Mouse (Mus musculus): ENCODE data around the gene Ngf.

Gene Ngf

DNA sequence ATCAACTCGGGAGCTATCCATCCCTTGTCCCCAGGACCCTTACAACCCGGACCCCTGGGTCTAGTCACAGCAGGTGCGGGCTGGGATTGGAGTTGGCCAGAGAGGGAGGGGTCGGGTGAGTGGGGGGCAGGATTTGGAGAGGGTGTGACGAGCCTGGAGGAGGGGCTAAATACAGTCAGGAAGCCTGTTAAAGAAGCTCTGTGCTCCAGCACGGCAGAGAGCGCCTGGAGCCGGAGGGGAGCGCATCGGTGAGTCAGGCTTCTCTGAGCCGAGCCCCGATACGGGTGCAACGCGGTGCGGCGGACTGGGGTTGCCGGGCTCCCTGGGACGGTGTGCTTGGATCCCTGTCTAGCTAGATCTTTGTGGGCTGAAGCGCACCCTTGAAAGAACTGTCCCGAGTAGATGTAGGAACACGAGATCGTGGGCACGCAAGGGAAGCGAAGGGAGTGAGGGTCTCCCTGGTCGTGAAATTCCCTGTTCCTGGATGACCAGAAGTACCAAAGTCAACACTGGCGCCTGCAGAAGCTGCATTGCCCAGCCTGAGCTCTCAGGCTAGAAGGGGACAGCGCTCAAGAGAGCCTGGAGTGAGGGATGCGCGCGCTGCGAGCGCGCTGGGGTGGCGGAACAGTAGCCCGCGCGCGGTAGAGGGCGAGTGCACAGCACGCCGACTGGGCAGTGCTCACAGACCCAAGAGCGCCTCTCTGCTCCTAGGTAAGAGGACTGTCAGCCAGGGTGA lies at the start of gene Ngf:
Ngf (plus strand) TSS at position 207 of the 736 bp plus-strand sequence.
- no peak for DNase-seq (ENCODE audit: low spot score in 2 of 2)

DNA sequence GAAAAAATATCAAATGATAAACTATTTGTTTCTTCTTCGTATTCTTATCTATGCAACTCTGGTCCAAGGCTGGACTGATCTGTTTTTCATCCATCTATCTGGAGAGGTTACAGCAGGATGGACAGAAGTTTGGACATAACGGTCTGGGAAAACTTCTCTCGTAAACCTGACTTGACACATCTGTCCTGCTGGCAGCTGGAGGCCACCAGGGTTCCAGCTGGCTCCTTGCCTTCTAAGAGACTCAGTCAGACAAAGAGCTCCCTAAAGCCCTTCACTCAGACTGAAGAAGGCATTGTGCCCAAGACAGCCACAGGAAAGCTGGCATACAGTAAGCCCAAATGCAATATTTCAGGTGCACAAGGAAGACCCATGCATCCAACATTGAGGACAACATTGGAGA lies 24.2 kb upstream of the Ngf start:
- no peak for DNase-seq (ENCODE audit: low spot score in 2 of 2)

DNA sequence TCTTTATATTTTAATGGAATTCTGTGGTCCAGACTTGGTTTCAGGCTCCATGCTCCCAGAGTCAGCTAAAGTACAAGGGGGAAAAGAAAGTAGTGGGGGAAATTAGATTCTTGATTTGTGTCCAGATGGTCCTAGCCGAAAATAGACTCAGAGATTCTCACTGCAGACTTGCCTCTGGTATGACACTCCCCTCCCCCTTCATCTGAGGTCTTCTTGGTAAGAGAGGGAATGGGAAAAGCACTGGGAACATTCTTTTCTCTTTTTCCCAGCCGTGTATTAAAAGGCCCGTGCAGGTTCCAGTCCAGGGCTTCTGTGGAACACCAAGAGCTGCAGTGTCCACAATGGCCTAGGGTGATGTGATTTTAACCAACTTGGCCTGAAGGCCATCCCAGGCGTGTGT lies 23.0 kb upstream of the Ngf start:
- no peak for DNase-seq (ENCODE audit: low spot score in 2 of 2)

DNA sequence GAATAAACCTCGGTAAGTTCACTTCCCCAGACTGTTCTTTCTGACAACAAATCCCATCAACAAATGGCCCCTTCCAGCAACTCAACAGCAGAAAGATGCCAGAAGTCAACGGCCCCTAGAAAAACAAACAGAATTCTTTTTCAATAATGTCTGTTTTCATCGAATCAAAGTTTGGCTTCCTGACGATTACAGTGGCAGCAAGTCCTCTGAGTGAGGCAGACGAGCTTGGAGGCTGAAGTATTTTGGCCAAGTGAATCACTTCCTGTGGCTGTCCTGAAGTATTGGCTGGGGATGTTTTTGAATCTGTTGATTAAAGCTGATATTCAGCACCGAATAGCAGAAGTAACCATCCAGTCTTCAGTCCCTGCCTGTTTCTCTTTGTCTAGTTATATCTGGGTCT lies 15.2 kb upstream of the Ngf start:
- DNase-seq (ENCODE audit: low spot score in 2 of 2): no peak

DNA sequence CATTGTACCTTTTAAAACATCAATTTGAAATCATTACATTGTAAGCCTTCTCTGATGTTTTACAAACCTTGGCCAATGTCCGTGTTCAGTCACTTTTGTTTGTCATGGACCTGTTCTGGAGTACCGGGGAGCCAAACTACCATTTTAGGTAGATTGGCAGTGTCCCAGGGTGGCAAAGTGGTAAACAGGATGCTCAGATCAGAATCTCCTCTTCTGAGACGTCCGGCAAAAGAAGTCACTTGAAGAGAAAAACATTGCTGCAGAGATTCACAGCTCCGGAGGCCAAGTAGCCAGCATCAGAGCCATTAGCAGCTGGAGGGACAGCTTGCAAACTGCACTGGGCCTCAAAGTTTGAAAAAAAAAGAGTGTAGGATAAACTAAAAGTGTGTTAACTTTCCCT lies 9.2 kb upstream of the Ngf start:
- no peak for DNase-seq (ENCODE audit: low spot score in 2 of 2)

DNA sequence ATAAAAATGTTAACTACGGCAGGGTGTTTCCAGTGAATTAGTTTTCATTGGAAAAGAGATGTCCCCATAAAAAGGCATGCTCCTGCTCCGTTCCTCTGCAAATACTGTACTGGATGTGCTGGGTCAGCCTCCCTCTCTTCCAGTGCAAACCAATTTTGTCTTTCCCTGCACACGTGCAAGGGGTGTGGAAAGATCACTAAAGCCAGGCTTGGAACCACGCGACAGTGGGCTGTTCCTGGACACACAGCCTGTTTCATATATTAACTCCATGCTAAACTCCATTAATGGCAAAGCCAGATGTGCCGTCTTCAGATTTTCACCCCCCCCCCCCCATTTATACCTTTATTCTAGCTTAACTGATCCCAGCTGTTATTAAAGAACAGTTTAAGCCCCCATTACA lies 8.7 kb upstream of the Ngf start:
- DNase-seq (ENCODE audit: low spot score in 2 of 2): no peak

DNA sequence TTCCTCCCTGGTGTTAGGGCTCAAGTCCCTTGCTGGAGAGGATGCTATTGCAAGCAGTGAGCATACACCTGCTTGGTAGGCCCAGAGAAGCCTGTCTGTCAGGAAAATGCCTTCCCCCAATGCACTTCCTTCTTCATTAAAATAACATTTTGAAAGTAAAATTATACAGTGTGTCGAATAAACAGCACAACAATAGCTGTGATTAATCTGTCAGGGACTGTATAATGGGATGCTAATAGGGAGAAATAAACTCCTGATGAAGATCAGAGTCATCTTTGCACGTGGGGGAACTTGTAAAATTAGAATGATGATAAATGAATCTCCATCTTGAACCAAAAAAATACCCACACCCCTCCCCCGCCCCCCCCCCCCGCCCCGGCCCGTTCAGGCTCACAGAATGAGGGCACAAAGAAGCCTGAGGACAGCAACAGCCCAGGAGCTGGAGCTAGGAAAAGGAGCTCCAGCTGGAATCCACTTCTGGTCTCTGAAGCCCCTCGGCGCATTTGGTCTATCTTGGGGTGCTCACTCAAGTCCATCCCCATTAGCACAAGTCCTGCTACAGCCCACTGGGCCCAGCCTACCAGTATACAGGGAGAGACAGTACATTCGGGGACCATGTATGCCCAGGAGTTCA lies 6.9 kb upstream of the Ngf start:
- no peak for DNase-seq (ENCODE audit: low spot score in 2 of 2)

DNA sequence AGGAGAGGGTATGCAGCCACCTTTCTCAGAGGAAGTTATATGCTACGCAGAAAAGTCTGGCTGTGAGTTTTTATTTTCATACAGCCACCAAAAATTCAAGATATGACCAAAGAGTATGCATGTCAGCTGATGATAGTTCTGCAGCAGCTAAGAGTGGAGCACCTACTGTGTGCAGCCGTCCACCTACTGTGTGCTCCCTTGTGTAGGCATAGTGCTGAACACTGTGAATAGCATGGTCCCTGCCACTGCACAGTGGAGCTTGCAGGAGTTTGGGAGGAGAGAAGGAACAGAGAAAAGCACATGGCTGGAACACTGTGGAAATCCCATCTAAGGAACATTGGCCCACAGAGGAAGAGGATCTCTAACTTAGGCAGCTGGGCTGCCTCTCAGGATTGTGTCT lies 6.4 kb upstream of the Ngf start:
- DNase-seq (ENCODE audit: low spot score in 2 of 2): no peak

DNA sequence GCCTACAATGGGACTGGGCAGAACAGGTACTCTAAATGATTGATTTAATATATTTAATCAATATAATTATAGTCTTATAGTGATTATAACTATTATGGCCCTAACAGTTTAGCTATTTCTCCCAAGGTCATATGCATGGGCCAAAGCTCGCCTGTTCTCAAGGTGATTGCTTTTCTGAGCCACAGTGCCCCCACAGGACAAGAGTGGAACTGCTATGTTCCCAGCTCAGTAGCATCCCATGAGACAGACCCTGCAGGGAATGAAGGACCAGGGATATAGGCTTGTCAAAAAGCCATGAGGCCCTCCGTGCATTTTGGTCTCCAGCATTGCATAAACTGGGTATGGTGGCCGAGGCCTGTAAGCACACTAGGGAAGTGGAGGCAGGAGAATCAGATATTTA lies 3.1 kb upstream of the Ngf start:
- no peak for DNase-seq (ENCODE audit: low spot score in 2 of 2)

DNA sequence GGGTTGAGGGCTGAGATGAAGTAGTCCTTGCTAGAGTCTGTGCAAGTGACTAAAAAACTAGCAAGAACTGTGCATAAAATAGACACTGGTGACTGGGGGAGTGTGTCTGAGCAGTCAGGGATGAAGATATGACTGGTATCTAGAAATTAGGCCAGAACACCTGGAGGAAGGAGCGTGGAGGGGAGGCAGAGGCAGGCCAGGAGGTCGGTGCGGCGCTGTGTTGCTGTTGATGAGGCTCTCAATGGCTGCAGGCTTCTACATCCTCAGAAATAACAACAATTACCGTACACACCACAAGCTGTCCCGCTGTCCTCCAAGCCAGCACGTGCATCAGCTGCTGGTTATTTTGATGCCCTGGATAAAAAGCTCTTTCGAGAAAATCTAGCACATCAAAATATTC lies 2.6 kb upstream of the Ngf start:
- DNase-seq (ENCODE audit: low spot score in 2 of 2): no peak

DNA sequence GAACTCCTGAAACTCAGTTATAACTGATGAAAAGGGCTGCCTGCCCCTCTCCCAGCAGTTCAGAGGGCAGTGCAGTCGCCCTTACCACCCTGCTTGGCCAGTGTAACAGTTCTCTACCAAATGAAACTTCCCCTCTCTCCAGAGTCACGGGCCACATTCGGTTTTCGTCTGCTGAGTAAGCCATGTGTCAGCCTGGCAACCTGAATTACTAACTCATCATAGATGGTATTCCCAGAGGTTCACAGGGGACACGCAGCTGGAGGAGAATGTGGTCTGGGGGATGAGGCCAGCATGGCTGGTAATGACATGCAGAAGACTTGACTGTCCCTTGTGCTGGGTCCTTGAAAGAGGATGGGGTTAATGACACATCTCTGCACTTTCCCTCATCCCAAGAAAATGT lies 1.5 kb downstream of the Ngf start:
- DNase-seq (ENCODE audit: low spot score in 2 of 2): no peak

DNA sequence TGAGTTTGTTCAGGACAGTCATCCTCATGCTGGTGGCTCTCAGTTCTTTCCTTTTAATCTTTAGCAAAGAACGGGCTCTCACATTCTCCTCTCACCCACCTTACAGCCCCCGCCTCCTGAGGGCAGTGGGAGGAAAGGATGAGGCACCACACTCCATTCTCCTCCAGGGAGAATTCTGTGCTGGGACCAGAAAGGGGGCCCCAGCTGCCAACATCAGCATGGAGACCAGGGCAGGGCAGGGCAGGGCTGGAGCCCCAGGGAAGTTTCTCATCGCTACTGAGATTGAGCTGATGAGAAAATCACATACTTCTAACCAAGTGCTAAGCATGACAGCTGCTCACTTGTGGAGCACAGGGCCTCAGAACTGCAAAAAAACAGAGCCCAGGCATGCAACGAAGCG lies 2.1 kb downstream of the Ngf start:
- DNase-seq (ENCODE audit: low spot score in 2 of 2): no peak

DNA sequence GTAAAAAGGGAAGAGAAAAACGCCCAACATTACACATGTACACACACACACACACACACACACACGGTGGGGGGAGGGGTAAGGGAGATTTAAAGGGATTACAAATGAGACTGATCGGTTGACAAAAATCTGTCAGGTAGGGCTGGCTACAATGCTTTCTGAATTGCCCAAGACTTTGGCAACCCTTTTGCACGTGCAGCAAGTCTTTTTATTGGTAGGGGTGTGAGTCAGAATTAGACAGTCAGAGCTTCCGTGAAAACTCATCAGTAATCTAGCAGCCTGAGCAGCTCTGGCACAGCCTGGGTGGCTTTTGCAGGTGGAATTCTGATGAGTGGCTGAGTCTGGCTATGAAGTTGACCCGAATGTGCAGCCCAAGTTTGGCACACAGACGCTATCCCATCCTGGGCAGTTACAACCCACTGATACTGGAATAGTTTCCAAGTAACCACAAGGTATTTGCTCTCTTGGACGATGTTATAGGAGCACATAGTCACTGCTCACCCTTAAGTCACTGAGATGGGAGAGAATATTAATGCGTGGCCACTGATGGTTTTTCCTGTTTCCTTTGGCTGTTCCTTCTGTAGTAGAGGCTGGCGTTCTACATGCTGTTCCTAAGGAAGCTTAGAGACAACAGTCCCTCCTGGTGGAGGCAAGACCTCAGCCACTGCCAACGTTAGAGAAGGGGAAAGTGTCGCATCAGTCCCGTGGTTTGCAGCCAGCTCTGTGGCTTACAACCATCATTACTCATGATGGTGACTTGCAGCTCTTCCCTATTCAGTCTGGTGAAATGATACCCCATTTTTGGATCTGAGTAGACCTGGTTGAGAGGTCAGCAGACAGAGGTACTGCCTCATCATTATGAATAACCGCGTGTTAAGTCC lies 4.8 kb downstream of the Ngf start:
- DNase-seq (ENCODE audit: low spot score in 2 of 2): no peak

DNA sequence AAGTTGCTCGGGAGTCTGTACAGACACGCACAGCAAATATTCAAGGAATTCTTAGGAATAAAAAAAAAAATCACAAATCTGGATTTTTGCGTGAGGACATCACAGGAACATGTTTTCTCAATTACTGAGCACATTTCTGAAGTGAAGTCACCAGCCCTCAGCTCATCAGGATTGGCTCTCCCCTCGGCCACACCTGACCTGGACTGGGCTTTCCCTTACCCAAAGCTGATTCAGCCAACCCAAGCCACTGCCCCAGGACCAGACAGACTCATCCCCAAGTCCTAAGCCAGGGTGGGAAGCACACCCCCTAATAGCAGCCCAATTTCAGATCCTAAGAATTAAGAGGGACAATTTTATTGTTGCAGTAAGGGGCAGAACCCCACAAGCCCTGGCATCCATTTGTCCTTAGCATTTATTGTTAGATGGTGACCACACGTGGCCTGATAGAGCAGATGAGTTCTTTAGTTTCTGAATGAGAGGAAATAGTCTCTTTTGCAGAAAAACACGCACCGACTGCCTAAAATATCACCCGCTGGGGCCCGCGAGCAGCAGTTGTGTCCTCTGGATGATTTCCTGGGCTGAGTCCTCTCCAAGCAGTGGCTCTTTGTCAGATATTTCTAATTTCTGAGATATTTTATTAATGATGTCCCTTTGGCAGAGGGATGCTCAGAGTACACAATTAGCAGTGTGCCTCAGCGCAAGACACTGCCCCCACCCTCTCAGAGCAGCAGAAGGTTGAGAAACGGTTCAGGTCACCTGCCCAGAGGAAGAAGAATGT lies 8.4 kb downstream of the Ngf start:
- DNase-seq (ENCODE audit: low spot score in 2 of 2): no peak

DNA sequence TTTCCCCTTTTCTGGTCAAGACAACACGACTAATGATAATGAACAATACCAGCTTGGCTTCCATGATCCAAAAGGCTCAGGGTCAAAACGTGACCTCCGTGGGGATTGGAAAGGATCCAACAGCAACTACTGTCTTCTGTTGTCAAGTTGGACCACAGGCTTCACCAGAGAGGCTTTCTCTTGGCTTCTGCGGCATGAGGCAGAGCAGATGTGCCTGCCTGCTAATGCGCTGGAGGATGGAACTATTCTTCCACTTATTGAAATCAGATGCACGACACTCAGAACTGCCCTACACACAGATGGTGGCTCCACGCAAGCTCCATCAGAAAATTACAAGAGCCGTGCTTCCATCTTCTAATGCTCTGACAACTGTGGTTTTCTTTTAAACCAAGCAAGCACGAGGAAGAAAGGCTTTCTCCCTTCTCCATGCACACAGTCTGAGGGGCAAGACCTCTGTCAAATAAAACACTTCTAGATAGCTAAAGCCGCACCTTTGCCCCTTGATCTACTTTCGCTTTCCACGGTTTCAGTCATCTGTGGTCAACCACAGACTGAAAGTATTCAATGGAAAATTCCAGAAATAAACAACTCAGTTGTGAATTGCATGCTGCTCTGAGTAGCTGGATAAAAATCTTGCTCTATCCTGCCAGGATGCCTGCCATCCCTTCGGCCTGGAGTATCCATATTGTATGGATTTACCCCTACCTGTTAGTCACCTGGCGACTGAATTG lies 20.8 kb downstream of the Ngf start:
- no peak for DNase-seq (ENCODE audit: low spot score in 2 of 2)

DNA sequence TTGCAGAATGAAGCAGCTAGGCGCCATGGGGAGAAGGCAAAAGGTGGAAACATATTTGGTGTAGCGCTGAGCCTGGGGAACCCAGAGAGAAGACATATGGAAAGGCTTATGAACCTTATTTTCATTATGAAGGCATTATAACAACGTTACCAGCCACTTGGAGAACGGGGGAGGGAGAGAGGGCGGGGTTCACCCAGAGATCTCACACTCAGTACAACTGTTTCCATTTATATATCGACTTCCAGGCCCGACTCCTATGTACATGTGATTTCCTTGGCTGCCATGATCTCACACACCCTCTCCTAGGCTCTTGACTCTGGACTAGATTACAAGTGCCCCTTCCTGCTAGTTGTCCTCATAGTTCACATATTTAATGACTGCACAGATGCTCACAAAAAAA lies 28.4 kb downstream of the Ngf start:
- no peak for DNase-seq (ENCODE audit: low spot score in 2 of 2)

DNA sequence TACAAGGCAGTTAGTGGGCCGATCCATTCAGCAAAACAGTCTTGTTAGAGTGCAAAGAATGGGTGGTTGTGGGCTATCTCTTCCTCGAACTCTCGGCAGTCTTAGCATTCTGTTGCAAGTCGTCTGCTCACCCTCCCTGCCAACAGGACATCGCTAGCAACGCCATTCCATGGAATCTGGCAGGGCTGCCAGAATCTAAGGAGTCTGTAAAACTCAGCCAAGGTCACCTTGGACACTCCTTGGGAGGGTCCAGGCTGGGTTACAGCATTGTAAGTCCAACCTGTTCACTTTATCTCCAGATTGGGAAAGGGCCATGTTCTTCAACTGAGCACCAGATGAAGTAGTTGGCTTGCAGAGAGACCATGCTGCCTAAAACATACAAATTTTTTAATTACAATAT lies 29.2 kb downstream of the Ngf start:
- DNase-seq (ENCODE audit: low spot score in 2 of 2): no peak

DNA sequence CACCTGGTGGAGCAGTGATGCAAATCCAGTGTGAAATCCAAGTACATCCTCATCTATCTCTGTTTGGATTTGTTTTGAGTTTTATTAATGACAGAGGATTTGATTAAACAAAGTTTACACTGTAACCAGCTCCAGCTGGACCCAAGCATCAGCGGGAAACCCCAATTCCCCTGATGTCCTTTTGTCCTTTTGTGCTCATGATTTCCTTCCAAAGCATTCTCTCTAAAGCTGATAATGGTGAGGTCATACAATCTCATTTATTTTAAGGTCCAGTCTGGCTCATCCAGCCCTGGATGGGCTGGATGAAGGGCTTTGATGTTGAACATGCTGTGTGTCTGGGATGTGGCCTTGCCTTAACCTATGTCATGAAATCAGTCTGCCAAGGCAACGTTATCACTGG lies 30.3 kb downstream of the Ngf start:
- DNase-seq (ENCODE audit: low spot score in 2 of 2): no peak

DNA sequence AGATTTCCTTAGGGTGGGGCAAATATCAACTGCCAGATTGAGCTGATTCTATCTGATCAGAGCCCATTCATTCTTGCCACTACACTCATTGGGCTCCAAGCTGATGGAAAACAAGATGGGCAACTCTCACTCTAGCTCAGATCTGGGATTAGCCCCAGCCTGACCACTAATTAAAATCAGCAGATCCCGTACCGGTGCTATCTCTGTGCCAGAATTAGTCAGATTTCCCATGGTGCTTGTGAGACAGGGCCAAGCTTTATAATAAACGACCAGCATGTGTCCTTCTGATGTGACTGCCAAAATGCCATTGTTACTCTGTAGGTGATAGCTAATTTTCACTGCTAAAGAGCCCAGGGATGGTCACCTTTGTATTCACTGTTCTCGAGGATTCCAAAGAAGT lies 31.5 kb downstream of the Ngf start:
- no peak for DNase-seq (ENCODE audit: low spot score in 2 of 2)

DNA sequence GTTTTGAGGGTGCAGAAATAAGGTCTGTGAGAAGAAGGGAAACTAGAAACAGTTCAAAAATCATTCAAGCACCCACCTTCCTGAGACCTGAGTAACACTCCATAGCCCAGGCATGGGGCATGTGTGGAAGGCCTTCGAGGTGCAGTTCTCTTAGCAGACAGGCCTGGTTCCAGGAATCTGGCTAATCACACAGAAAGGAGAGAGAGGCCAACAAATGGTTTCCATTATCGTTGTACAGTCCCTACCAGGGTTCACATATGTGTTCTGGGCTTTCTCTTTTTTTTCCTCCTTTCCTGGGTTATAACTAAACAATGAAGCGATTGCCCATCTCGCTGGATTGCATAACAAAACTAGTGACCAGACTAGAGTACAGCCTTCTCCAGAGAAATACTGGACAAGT lies 35.4 kb downstream of the Ngf start:
- no peak for DNase-seq (ENCODE audit: low spot score in 2 of 2)

DNA sequence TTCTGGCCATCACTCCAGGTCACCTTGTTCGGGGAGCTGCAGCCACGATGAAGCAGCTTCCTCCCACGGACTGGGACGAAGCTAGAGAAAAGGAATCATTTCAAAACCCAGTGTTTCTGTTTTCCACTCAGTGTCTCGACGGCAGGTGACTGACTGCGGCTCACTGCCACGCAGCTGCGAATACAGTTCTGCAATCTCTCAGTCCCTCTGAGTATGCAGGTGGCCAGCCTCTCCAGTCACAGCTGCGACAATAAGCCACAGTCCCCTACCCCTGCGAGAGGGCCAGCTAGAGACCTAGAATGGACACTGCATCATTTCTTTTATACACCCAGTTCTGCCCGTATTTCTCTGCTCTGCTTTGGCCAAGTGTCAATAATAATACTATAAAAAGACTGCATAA lies 36.3 kb downstream of the Ngf start:
- DNase-seq (ENCODE audit: low spot score in 2 of 2): no peak

All from natural killer cell, adult 2 months (primary cell).